Mouse (Mus musculus) liver, adult 2 months (tissue): ENCODE measurements around the gene Lbhd2. TPM values are rescaled to one million over a fixed set of nuclear protein-coding genes. Genes with fewer than 3 reads are reported as not detected.

Source experiments
- DNase-seq: peaks from one replicate; pipeline ENCODE4 v3.0.0-alpha.2; 2011; ENCODE audit warnings: low read depth, low spot score; ENCODE audit errors: extremely low read depth
- H3K27ac ChIP-seq: fragments of 200-500 bp; replicated peaks from 2 replicates; pipeline ENCODE4 v1.5.1; 2012; ENCODE audit warnings: low read depth, mild to moderate bottlenecking, control low read depth, inconsistent platforms, low read length; ENCODE audit not compliant: insufficient read depth
- H3K27me3 ChIP-seq: fragments of 200-500 bp; 2 replicates; pipeline ENCODE4 v1.6.1; 2012; ENCODE audit warnings: mild to moderate bottlenecking, moderate library complexity, low read length, inconsistent platforms; ENCODE audit not compliant: control insufficient read depth, insufficient read depth
- H3K36me3 ChIP-seq: fragments of 200-500 bp; 2 replicates; pipeline ENCODE4 v1.6.1; 2012; ENCODE audit warnings: low read length, inconsistent platforms; ENCODE audit not compliant: control insufficient read depth, insufficient read depth
- H3K4me1 ChIP-seq: fragments of 200-500 bp; 2 replicates; pipeline ENCODE4 v1.6.1; 2011; ENCODE audit warnings: low read length; ENCODE audit not compliant: control insufficient read depth, insufficient read depth
- H3K4me3 ChIP-seq: fragments of 200-500 bp; 2 replicates; pipeline ENCODE4 v1.5.1; 2011; ENCODE audit warnings: low read depth, mild to moderate bottlenecking, control low read depth, low read length, moderate library complexity; ENCODE audit not compliant: insufficient read depth
- H3K79me2 ChIP-seq: fragments of 200-500 bp; 2 replicates; pipeline ENCODE4 v1.6.1; 2012; ENCODE audit warnings: inconsistent platforms, mild to moderate bottlenecking, low read length, moderate library complexity; ENCODE audit not compliant: control insufficient read depth, insufficient read depth
- H3K9ac ChIP-seq: fragments of 200-500 bp; 2 replicates; pipeline ENCODE4 v1.6.1; 2012; ENCODE audit warnings: low read depth, mild to moderate bottlenecking, control low read depth, inconsistent platforms, low read length
- CTCF ChIP-seq: fragments of 200-500 bp; IDR thresholded peaks from 2 replicates; pipeline ENCODE4 v1.5.1; 2011; ENCODE audit warnings: low read depth, low read length, control low read depth
- POLR2A ChIP-seq: fragments of 200-500 bp; IDR thresholded peaks from 2 replicates; pipeline ENCODE4 v1.6.1; 2011; ENCODE audit warnings: low read length, control low read depth; ENCODE audit not compliant: insufficient read depth; ENCODE audit errors: extremely low read depth
- WGBS: fragments of 180-500 bp; shearing (Covaris S2); methylation state at CpG from one replicate; pipeline ENCODE4 v1.1.7; 2018; 5-methylcytosine and 5-hydroxymethylcytosine counted together
- polyA plus RNA-seq: library from polyadenylated mRNA; depleted of rRNA; stranded (reverse); fragments of >200 nt; gene quantifications from 2 replicates; pipeline ENCODE4 v1.2.3, GENCODE M21; 2012
- total RNA-seq: library from RNA; depleted of rRNA; stranded (reverse); fragments of >200 nt; gene quantifications from 2 replicates; pipeline ENCODE4 v1.2.3, GENCODE M21; 2014

The Lbhd2 gene
- total and polyA plus RNA-seq, 2 experiments, result not detected

DNA sequence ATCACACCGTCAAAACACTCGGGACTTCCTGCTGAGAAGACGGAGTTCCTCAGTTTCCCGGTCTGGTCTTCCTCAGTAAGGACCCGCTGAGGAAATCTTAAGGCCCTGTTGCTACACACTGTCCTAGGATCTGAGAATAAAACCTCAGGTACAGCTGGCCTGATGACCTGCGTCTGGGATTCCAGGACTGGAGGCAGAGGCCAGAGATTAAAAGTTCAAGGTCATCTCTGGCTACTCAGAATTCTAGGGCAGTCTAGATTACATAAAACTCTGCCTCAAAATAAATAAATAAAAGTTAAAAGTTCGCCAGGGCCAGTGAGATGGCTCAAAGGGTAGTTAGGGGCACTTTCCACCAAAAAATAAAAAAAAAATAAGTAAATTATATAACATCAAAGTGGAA, 34.7 kb upstream of the Lbhd2 start:
- Histone ChIP-seq H3K36me3 (no peaks in the 10 kb centered on the region), H3K9ac (no peak overlapping the region), H3K4me1 (peaks cover 41% of the 10 kb centered on the region), H3K4me3 (no peak overlapping the region), H3K79me2 (peaks cover 49% of the 10 kb centered on the region), H3K27me3 (no peaks in the 10 kb centered on the region), H3K27ac (peak overlapping the region; percentile 53)
- DNase-seq, result peak; percentile 92
- WGBS, result 25% methylated on average over 7 of the region's 7 CpGs
- no peak for TF ChIP-seq CTCF
- no peak for TF ChIP-seq POLR2A

- DNase-seq, result peak; percentile 92
- H3K36me3 ChIP-seq, result no peaks in the 10 kb centered on the region
- H3K79me2 ChIP-seq, result peaks cover 37% of the 10 kb centered on the region
- H3K27ac ChIP-seq, result peak overlapping the region; percentile 77
- WGBS, result 16% methylated on average over 6 of the region's 6 CpGs
- H3K4me1 ChIP-seq, result peaks cover 30% of the 10 kb centered on the region
- H3K27me3 ChIP-seq, result no peaks in the 10 kb centered on the region
- no peak overlapping the region for H3K9ac ChIP-seq
- no peak overlapping the region for H3K4me3 ChIP-seq
- TF ChIP-seq CTCF (no peak), POLR2A (no peak)
These were observed 33.2 kb upstream of the Lbhd2 start for GRCm38 (mm10) chr12:111373411-111373810.

- WGBS, result 7% methylated on average over 10 of the region's 10 CpGs
- TF ChIP-seq CTCF (no peak), POLR2A (no peak)
- Histone ChIP-seq H3K9ac (peak overlapping the region; percentile 76), H3K27ac (peak overlapping the region; percentile 98), H3K36me3 (no peaks in the 10 kb centered on the region), H3K27me3 (no peaks in the 10 kb centered on the region), H3K79me2 (peaks cover 28% of the 10 kb centered on the region), H3K4me3 (peak overlapping the region; percentile 51), H3K4me1 (peaks cover 25% of the 10 kb centered on the region)
- peak; percentile 77 for DNase-seq
These were observed 31.9 kb upstream of the Lbhd2 start for GRCm38 (mm10) chr12:111374727-111375126.

GRCm38 (mm10) chr12:111375559-111375958, 31.1 kb upstream of the Lbhd2 start:
- H3K4me3 ChIP-seq, result peak overlapping the region; percentile 93
- peak overlapping the region; percentile 85 for H3K9ac ChIP-seq
- peaks cover 19% of the 10 kb centered on the region for H3K4me1 ChIP-seq
- WGBS, result 2% methylated on average over 12 of the region's 12 CpGs
- H3K36me3 ChIP-seq, result no peaks in the 10 kb centered on the region
- H3K79me2 ChIP-seq, result peaks cover 21% of the 10 kb centered on the region
- peak overlapping the region; percentile 98 for H3K27ac ChIP-seq
- H3K27me3 ChIP-seq, result no peaks in the 10 kb centered on the region
- peak; percentile 81 for DNase-seq
- TF ChIP-seq POLR2A (0 out of 2 replicates have a peak, but pooled peaks have one; percentile 9), CTCF (no peak)

- Histone ChIP-seq H3K4me1 (peaks cover 15% of the 10 kb centered on the region), H3K27me3 (no peaks in the 10 kb centered on the region), H3K36me3 (no peaks in the 10 kb centered on the region), H3K79me2 (peaks cover 16% of the 10 kb centered on the region), H3K27ac (peak overlapping the region; percentile 98), H3K4me3 (peak overlapping the region; percentile 93), H3K9ac (peak overlapping the region; percentile 85)
- peak; percentile 59 for DNase-seq
- WGBS, result 1% methylated on average over 6 of the region's 6 CpGs
- TF ChIP-seq POLR2A (no peak), CTCF (no peak)
These were observed 30.6 kb upstream of the Lbhd2 start for GRCm38 (mm10) chr12:111376053-111376452.

GRCm38 (mm10) chr12:111376826-111377331, 29.7 kb upstream of the Lbhd2 start:
- Histone ChIP-seq H3K79me2 (peaks cover 14% of the 10 kb centered on the region), H3K4me3 (peak overlapping the region; percentile 93), H3K4me1 (peaks cover 13% of the 10 kb centered on the region), H3K27ac (peak overlapping the region; percentile 93), H3K27me3 (no peaks in the 10 kb centered on the region), H3K36me3 (no peaks in the 10 kb centered on the region), H3K9ac (peak overlapping the region; percentile 96)
- TF ChIP-seq CTCF (no peak), POLR2A (0 out of 2 replicates have a peak, but pooled peaks have one; percentile 40)
- DNase-seq, result no peak
- WGBS, result under 1% methylated on average over 47 of the region's 49 CpGs
